Mouse (Mus musculus) myocyte (in vitro differentiated cells): ENCODE data around the gene Tada2a. TPM values are rescaled to one million over a fixed set of nuclear protein-coding genes. Genes with fewer than 3 reads are reported as not detected.

Experiments used
- H3K27me3 ChIP-seq: one replicate; pipeline ENCODE4 v1.6.1; 2011; ENCODE audit not compliant: control insufficient read depth, insufficient read depth, insufficient read length
- H3K36me3 ChIP-seq: one replicate; pipeline ENCODE4 v1.6.1; 2011; ENCODE audit not compliant: control insufficient read depth, insufficient read depth
- H3K4me2 ChIP-seq: one replicate; pipeline ENCODE4 v1.6.1; 2011; ENCODE audit warnings: low read depth, control low read depth
- H3K4me3 ChIP-seq: one replicate; pipeline ENCODE4 v1.5.1; 2011; ENCODE audit warnings: mild to moderate bottlenecking, control low read depth, moderate library complexity
- H3K79me2 ChIP-seq: one replicate; pipeline ENCODE4 v1.6.1; 2011; ENCODE audit not compliant: control insufficient read depth, insufficient read depth
- H3ac ChIP-seq: one replicate; pipeline ENCODE4 v1.6.1; 2011; ENCODE audit not compliant: control insufficient read depth, insufficient read length
- CEBPB ChIP-seq: IDR thresholded peaks from 2 replicates; pipeline ENCODE4 v1.6.1; 2011; ENCODE audit warnings: mild to moderate bottlenecking, moderate library complexity; ENCODE audit not compliant: poor library complexity, insufficient read depth, severe bottlenecking
- E2F4 ChIP-seq: IDR thresholded peaks from one replicate; pipeline ENCODE4 v1.6.1; 2011; ENCODE audit warnings: mild to moderate bottlenecking, control low read depth, moderate library complexity; ENCODE audit not compliant: insufficient read depth
- MAX ChIP-seq: IDR thresholded peaks from one replicate; pipeline ENCODE4 v1.6.1; 2011; ENCODE audit warnings: low read depth, mild to moderate bottlenecking, control low read depth
- MYOD1 ChIP-seq, 3 experiments: IDR thresholded peaks; one replicate each; pipeline ENCODE4 v1.6.1; 2011; ENCODE audit warnings: control low read depth in 2 of 3, low read depth in 2 of 3, mild to moderate bottlenecking in 2 of 3, moderate library complexity in 1 of 3; ENCODE audit not compliant: insufficient read length in 2 of 3, control insufficient read depth in 1 of 3
- MYOG ChIP-seq, 3 experiments: IDR thresholded peaks; one replicate each; pipeline ENCODE4 v1.6.1; 2011; ENCODE audit warnings: control low read depth in 2 of 3, low read depth in 2 of 3, mild to moderate bottlenecking in 2 of 3; ENCODE audit not compliant: insufficient read length in 2 of 3, control insufficient read depth in 1 of 3, insufficient read depth in 1 of 3
- POLR2A ChIP-seq: IDR thresholded peaks from one replicate; pipeline ENCODE4 v1.6.1; 2011; ENCODE audit warnings: low read depth, mild to moderate bottlenecking, control low read depth, moderate library complexity; ENCODE audit not compliant: insufficient read length
- POLR2AphosphoS2 ChIP-seq: IDR thresholded peaks from one replicate; pipeline ENCODE4 v1.6.1; 2011; ENCODE audit warnings: low read depth, control low read depth; ENCODE audit not compliant: insufficient read length
- REST ChIP-seq: IDR thresholded peaks from one replicate; pipeline ENCODE4 v1.6.1; 2011; ENCODE audit warnings: mild to moderate bottlenecking, control low read depth, moderate library complexity; ENCODE audit not compliant: insufficient read depth, insufficient read length
- SRF ChIP-seq: IDR thresholded peaks from one replicate; pipeline ENCODE4 v1.6.1; 2011; ENCODE audit warnings: low read depth; ENCODE audit not compliant: control insufficient read depth, insufficient read length
- TCF12 ChIP-seq: IDR thresholded peaks from one replicate; pipeline ENCODE4 v1.6.1; 2011; ENCODE audit warnings: mild to moderate bottlenecking, control low read depth; ENCODE audit not compliant: poor library complexity, insufficient read depth, severe bottlenecking
- TCF3 ChIP-seq: IDR thresholded peaks from one replicate; pipeline ENCODE4 v1.6.1; 2011; ENCODE audit warnings: low read depth, control low read depth; ENCODE audit not compliant: insufficient read length
- USF1 ChIP-seq: IDR thresholded peaks from one replicate; pipeline ENCODE4 v1.6.1; 2011; ENCODE audit warnings: low read depth, mild to moderate bottlenecking, control low read depth, moderate library complexity
- polyA plus RNA-seq: library from polyadenylated mRNA; unstranded; fragments of >200 nt; fragmentation: generic; extraction: Trizol; gene quantifications from one replicate; pipeline ENCODE4 v1.2.1, GENCODE M21; 2012; ENCODE audit warnings: missing spikeins

The Tada2a gene
- polyA plus RNA-seq = 12.4 TPM

DNA sequence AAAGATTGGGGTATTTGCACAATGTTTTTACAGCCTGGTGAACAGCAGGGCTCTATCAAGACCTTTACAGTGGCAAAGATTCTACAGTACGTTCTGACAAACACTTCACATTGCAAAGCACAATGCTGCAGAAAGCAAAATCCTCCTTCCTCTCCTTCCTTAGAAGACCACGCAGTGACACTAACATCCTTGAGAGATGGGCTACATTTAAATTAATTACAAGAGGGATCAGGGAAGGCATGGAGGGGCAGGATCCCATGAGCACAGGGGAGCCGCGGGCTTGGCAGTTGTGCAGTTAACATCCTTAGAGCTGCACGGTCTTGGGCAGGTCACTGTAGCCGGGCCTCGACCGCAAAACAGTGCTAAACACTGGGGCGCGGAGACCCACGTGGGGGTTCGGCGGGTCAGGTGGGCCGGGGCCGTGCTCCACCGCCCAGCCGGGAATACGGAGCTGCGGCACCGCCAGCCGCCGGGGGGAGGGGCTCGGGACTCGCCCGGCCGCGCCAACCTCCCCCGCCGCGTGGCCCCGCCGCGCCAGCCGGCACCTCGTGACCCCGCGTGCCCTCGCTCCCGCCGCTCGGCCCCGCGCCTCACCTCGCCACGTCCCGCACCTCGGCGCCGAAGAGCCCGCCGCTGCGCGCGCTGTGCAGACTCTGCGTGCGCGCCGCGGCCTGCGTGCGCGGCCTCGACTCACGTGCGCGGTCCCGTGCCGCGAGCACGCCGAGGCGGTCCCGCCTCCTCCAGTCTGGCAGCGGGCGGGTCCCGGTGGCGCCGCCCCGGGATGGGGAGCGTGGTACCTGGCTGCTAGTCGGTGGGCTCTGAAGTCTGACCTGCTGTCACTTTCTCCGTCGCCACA lies at the start of gene Tada2a, which contains the start of gene Acaca:
Tada2a (minus strand) TSS at position 658 of the 856 bp plus-strand sequence.
Acaca (plus strand) TSS at position 730 of the 856 bp plus-strand sequence.
- peak within 1 kb of the TSS; percentile 73 for H3K4me2 ChIP-seq
- H3ac ChIP-seq = peak within 1 kb of the TSS; percentile 84
- TF ChIP-seq POLR2A = peak; percentile 98
- TF ChIP-seq POLR2AphosphoS2 = peak; percentile 91
- TF ChIP-seq USF1 = peak; percentile 10
- no peak for TF ChIP-seq SRF
- TF ChIP-seq MAX = no peak
- peak in 1 of 3 experiments; percentile 19 for TF ChIP-seq MYOG (IDR thresholded peaks at IDR 0.05; ENCODE audit: control insufficient read depth in 1 of 3, insufficient read depth in 1 of 3, insufficient read length in 2 of 3, low read depth in 2 of 3)
- no peak for TF ChIP-seq CEBPB
- peak; percentile 21 for TF ChIP-seq E2F4
- TF ChIP-seq REST = no peak
- peak; percentile 0 for TF ChIP-seq TCF3
- TF ChIP-seq TCF12 = no peak
- TF ChIP-seq MYOD1 (IDR thresholded peaks at IDR 0.05; ENCODE audit: control insufficient read depth in 1 of 3, insufficient read length in 2 of 3, low read depth in 2 of 3) = peak in 1 of 3 experiments; percentile 27
- H3K27me3 ChIP-seq = no peaks in the 10 kb centered on the region
- peaks cover 12% of the 10 kb centered on the region for H3K79me2 ChIP-seq
- H3K36me3 ChIP-seq = peaks cover 18% of the 10 kb centered on the region
- H3K4me3 ChIP-seq = peak within 1 kb of the TSS; percentile 54

GRCm38 (mm10) chr11:84178571-84178970 lies 49.2 kb upstream of the Tada2a start:
- no peaks in the 10 kb centered on the region for H3K36me3 ChIP-seq
- H3ac ChIP-seq = no peak overlapping the region
- peaks cover 35% of the 10 kb centered on the region for H3K79me2 ChIP-seq
- TF ChIP-seq TCF12 (no peak), USF1 (no peak), REST (no peak), POLR2A (no peak), MYOD1 (IDR thresholded peaks at IDR 0.05; ENCODE audit: control insufficient read depth in 1 of 3, insufficient read length in 2 of 3, low read depth in 2 of 3) (no peak)
- no peaks in the 10 kb centered on the region for H3K27me3 ChIP-seq
- peak overlapping the region; percentile 53 for H3K4me3 ChIP-seq
- H3K4me2 ChIP-seq = peak overlapping the region; percentile 98

DNA sequence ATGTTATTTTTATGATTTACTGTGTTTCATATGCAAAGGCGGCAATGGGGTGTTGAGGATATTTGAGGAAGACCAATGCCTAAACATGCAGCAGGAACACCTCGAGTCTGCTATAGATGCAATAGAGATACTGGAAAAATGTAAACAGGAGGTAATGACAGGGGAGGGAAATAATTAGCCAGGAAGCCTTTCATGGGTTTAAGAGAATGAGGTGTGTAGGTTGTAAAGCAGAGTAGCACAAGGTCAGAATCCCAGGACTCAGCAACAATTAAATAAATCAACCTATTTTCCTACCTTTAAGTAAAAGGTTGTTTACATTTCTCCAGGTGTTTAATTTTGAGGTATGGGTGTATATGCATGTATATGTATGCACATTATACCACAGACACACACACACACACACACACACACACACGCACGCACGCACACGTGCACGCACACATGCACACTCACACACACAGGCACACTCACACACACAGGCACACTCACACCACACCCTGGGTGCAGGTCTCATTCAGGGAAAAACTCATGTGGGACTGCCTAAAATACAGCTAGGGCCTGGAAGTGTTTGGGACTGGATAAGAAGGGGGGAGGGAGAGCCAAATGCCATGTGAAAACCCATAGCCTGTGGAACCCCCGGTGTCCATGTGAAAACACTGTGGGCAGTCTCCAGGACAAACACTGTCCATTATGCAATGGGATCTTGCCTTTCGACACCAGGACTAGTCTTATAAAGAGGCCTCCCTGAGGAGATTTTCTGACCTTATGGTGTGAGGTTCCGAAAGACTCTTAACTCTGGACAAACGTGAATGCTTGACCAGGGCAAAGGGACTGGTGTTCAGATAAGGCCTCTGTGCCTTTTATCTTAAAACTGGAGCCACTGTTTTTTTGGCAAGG lies 43.4 kb upstream of the Tada2a start:
- Histone ChIP-seq H3K4me3 (no peak overlapping the region), H3K79me2 (no peaks in the 10 kb centered on the region), H3K36me3 (no peaks in the 10 kb centered on the region), H3ac (no peak overlapping the region), H3K4me2 (no peak overlapping the region), H3K27me3 (peaks cover 4% of the 10 kb centered on the region)
- no peak for TF ChIP-seq SRF
- TF ChIP-seq TCF12 = no peak
- no peak for TF ChIP-seq E2F4
- no peak for TF ChIP-seq MYOG (IDR thresholded peaks at IDR 0.05; ENCODE audit: control insufficient read depth in 1 of 3, insufficient read depth in 1 of 3, insufficient read length in 2 of 3, low read depth in 2 of 3)

DNA sequence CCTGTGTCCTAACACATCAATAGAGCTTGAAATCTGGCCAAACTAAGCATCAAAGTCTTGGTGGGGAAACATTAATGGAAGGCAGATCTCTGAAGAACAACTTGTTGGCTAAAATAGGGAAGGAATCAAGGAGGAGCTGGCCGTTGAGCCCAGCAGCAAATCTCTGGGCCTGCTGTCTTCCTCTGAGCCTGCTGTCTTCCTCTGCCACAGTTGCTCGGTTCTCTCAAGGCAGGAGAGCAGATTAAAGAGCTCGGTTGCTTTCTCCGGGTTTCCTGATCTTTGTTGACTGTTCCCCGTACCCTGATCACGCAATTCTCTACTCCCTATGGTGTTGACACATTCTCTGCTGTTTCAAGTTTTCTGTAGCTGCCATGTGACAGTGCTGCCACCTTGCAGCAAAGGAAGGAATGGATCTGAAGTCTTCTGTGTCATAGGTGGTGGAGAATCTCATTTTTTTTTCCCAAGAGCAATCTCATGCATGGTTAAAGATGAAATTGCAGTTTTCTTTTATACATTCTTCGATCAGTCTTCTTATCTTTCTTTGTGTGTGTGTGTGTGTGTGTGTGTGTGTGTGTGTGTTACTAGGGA lies 39.4 kb upstream of the Tada2a start:
- H3K4me3 ChIP-seq = no peak overlapping the region
- no peak for TF ChIP-seq REST
- no peak for TF ChIP-seq TCF12
- TF ChIP-seq MYOD1 (IDR thresholded peaks at IDR 0.05; ENCODE audit: control insufficient read depth in 1 of 3, insufficient read length in 2 of 3, low read depth in 2 of 3) = no peak
- TF ChIP-seq POLR2AphosphoS2 = no peak
- TF ChIP-seq MAX = no peak
- no peak for TF ChIP-seq TCF3
- no peak for TF ChIP-seq SRF
- no peak for TF ChIP-seq POLR2A
- no peak for TF ChIP-seq E2F4
- TF ChIP-seq MYOG (IDR thresholded peaks at IDR 0.05; ENCODE audit: control insufficient read depth in 1 of 3, insufficient read depth in 1 of 3, insufficient read length in 2 of 3, low read depth in 2 of 3) = no peak
- no peak for TF ChIP-seq CEBPB
- no peak for TF ChIP-seq USF1

More for the DNA sequence above, 39.4 kb upstream of the Tada2a start:
- Histone ChIP-seq H3ac (no peak overlapping the region), H3K36me3 (no peaks in the 10 kb centered on the region), H3K4me2 (peak overlapping the region; percentile 53), H3K79me2 (no peaks in the 10 kb centered on the region), H3K27me3 (peaks cover 4% of the 10 kb centered on the region)
